Mouse (Mus musculus): ENCODE data around the gene Pias3.
"Not testable (repeated sequence)": the region's sequence is repeated elsewhere in the genome, so short reads cannot be mapped to it uniquely, and the experiment has no call there.

Pias3 gene

GRCm38 (mm10) chr3:96696198-96696765, at the start of gene Pias3:
TSS of gene Pias3 (plus strand) at chr3:96696384.
- in situ Hi-C loops (cut with MboI; ENCODE audit: low pct_unique_long_range_greater_than_20kb in 1 of 2, low sequenced_read_pairs in 2 of 2, unreplicated experiment in 1 of 2) = no loop called here

GRCm38 (mm10) chr3:96647365-96647764, 48.8 kb upstream of the Pias3 start:
- in situ Hi-C loops (cut with MboI; ENCODE audit: low pct_unique_long_range_greater_than_20kb in 1 of 2, low sequenced_read_pairs in 2 of 2, unreplicated experiment in 1 of 2) = loop anchor here in 1 of 2 experiments (10.0 kb wide), 1 partner anchor 63 kb away; no protein-coding TSS in a partner anchor

GRCm38 (mm10) chr3:96660901-96661300, 35.3 kb upstream of the Pias3 start:
- in situ Hi-C loops (cut with MboI; ENCODE audit: low pct_unique_long_range_greater_than_20kb in 1 of 2, low sequenced_read_pairs in 2 of 2, unreplicated experiment in 1 of 2) = loop anchor here (5.0 kb wide), 1 partner anchor 41 kb away; no protein-coding TSS in a partner anchor

GRCm38 (mm10) chr3:96662731-96663316, 33.4 kb upstream of the Pias3 start:
- in situ Hi-C loops (cut with MboI; ENCODE audit: low pct_unique_long_range_greater_than_20kb in 1 of 2, low sequenced_read_pairs in 2 of 2, unreplicated experiment in 1 of 2) = loop anchor here (5.0 kb wide), 1 partner anchor 39 kb away; no protein-coding TSS in a partner anchor

DNA sequence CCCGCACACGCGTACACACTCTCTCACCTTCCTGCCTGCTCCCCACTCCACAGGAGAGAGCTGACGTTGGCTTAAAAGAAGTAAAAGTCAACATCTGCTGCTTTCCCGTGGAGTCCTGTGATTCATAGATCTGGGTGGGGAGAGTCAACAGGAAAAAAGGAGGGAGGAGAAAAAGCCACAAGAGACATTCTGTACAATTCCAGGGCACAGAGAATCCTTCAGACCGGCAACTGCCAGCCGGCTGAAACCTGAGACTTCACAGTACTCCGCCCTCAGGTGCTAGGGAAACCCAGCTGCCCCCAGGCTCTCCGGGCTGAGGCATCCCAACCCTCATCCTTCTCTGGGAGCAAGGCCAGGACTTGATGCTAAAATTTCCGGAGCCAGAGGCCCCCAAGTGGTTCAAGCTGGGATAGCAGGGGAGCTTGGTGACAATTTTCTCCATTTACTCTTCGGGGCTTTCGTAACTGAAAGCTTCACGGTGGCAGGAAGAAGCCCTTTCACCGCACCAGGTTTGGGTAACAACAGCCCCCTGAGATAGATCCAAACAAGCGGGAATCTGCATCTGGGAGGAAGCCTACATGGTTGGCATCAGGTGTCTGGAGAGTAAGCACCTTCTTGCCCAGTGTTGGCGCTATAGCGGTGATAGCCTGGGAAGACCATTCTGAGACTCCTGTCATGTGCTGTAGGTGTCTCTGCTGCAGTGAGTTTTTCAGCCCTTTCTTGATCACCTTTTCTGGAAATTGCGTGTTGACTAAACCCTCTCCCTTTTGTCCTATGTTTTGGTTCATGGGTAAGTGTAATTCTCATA, 32.5 kb upstream of the Pias3 start:
- in situ Hi-C loops (cut with MboI; ENCODE audit: low pct_unique_long_range_greater_than_20kb in 1 of 2, low sequenced_read_pairs in 2 of 2, unreplicated experiment in 1 of 2) = loop anchor here (5.0 kb wide), 1 partner anchor 39 kb away; no protein-coding TSS in a partner anchor

DNA sequence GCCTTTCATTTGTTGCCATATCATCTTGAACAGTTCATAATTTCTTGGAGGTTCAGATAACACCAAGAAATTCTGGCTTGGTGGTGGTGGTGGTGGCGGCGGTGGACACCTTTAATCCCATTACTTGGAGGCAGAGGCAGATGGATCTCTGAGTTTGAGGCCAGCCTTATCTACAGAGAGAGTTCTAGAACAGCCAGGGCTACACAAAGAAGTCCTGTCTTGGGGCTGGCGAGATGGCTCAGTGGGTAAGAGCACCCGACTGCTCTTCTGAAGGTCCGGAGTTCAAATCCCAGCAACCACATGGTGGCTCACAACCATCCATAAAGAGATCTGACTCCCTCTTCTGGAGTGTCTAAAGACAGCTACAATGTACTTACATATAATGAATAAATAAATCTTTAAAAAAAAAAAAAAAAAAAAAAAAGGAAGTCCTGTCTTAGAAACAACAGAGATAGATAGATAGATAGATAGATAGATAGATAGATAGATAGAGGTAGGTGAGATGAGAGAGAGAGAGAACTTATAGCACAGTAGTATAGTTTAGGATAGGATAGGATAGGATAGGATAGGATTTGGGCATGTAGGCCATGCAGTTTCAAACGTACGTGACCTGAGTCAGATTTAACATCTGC, 30.3 kb upstream of the Pias3 start:
- in situ Hi-C loops (cut with MboI; ENCODE audit: low pct_unique_long_range_greater_than_20kb in 1 of 2, low sequenced_read_pairs in 2 of 2, unreplicated experiment in 1 of 2) = not testable (repeated sequence)

DNA sequence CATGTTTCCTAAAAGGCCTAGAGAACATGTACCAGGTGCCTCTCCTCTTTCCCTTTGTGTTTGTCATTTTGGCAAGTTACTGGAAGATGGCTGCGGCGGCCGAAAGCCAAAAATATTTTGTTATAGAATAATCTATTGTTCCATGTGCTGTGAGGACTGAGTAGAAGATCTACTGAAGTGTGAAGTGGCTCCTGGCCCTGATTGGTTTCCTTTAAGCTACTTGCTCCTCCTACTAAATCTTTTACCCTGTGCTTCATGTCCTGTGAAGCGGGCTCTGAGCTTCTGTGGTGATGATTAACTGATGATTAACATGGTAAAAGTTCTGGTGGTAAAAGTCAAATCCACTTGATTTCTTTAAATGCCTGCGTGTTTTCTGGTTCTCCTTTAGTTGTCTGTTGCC, 29.3 kb upstream of the Pias3 start:
- in situ Hi-C loops (cut with MboI; ENCODE audit: low pct_unique_long_range_greater_than_20kb in 1 of 2, low sequenced_read_pairs in 2 of 2, unreplicated experiment in 1 of 2) = no loop called here

DNA sequence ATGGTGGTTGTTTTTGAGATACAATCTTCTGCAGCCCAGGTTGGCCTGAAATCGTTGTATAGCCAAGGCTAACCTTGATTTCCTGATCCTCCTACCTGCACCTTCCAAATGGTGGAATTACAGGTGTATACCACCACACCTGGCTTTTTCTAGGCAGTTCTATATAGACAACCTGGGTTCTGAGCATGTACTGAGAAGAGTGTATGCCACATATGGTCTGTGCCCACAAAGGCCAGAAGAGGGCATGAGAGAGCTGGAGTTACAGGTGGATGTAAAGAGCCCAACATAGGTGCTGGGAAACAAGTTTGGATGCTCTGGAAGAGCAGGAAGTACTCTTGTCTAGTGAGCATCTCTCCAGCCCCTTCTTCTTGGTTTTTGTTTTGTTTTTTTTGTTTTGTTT, 28.9 kb upstream of the Pias3 start:
- in situ Hi-C loops (cut with MboI; ENCODE audit: low pct_unique_long_range_greater_than_20kb in 1 of 2, low sequenced_read_pairs in 2 of 2, unreplicated experiment in 1 of 2) = no loop called here

DNA sequence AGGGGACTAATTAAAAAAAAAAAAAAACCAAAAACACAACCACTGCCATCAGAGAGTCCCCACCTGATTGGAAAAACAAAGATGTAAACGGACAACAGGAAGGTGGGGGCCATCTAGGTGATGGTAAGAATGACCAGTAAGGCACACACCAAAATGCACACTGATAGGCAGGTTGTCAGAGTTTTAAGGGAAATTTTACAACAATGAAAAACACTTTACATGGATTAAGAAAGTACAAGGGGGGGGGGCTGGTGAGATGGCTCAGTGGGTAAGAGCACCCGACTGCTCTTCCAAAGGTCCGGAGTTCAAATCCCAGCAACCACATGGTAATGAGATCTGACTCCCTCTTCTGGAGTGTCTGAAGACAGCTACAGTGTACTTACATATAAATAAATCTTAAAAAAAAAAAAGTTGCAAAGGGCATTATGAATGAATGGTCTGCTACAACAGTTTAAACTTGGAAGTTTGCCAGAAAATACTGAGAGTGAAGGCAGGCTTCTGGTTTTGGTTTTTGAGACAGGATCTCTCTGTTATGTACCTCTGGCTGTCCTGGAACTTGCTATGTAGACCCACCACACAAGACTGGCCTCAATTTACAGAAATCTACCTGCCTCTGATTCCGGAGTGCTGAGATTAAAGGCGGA, 27.6 kb upstream of the Pias3 start:
- in situ Hi-C loops (cut with MboI; ENCODE audit: low pct_unique_long_range_greater_than_20kb in 1 of 2, low sequenced_read_pairs in 2 of 2, unreplicated experiment in 1 of 2) = no loop called here

DNA sequence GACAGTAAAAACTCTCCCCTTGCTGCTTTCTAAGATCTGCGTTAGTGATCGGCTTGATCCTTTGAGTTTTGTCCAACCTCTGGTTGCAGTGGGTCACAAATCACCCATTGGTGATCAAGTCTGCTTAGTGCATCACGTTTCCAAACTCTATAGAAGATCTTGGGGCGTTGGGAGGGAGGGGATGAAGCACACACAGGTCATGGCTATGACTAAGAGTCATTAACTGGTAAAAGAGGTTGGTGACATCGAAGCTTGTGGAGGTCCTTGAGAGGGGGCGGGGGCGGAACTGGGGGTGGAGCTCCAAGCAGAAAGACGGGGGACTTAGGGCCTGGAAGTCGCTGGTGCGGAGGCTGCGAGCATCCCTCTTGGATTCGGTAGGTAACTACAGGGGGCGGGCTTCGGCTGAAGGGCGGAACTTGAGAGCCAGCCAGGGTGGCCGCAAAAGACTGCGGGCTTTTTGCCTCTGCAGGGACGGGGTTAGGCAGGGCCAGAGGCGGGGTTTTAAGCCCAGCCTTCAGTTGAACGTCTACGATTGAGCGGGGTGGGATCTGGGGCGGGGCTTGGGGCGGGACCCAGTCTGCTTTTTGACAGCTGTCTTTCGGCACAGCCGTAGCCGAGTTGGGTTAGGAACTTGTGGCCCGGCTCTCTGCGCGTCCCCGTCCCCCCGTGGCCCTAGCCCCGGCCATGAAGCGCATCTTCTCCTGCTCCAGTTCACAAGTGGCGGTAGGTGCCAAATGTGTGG, 26.3 kb upstream of the Pias3 start, which contains the start of gene Ankrd35:
Gene Ankrd35 (plus strand): TSS at position 405 of the 742 bp plus-strand sequence.
- in situ Hi-C loops (cut with MboI; ENCODE audit: low pct_unique_long_range_greater_than_20kb in 1 of 2, low sequenced_read_pairs in 2 of 2, unreplicated experiment in 1 of 2) = no loop called here

- in situ Hi-C loops (cut with MboI; ENCODE audit: low pct_unique_long_range_greater_than_20kb in 1 of 2, low sequenced_read_pairs in 2 of 2, unreplicated experiment in 1 of 2) = no loop called here
Measured at GRCm38 (mm10) chr3:96671519-96671918, 24.7 kb upstream of the Pias3 start.

DNA sequence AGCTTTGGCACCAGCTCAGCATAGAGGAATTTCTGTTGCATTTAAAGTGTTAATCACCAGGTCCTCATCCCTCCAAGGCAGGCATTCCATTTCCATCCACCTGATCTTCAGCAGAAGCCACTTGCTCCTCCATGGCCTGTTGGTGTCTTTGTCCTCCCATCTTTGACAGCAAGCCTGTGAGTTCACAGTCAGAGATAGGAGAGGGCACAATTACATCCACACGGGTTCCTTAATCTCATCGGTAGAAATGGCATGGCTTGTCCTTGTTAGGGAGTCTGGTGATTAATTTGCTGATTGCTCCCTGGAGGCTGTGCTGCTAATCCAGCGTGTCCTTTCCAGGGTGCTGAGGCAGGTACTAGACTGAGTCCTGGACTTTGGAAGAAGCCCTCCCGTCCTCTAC, 22.7 kb upstream of the Pias3 start:
- in situ Hi-C loops (cut with MboI; ENCODE audit: low pct_unique_long_range_greater_than_20kb in 1 of 2, low sequenced_read_pairs in 2 of 2, unreplicated experiment in 1 of 2) = no loop called here

- in situ Hi-C loops (cut with MboI; ENCODE audit: low pct_unique_long_range_greater_than_20kb in 1 of 2, low sequenced_read_pairs in 2 of 2, unreplicated experiment in 1 of 2) = no loop called here
Measured at GRCm38 (mm10) chr3:96674442-96674841, 21.7 kb upstream of the Pias3 start.

GRCm38 (mm10) chr3:96675171-96675570, 21.0 kb upstream of the Pias3 start:
- in situ Hi-C loops (cut with MboI; ENCODE audit: low pct_unique_long_range_greater_than_20kb in 1 of 2, low sequenced_read_pairs in 2 of 2, unreplicated experiment in 1 of 2) = no loop called here

DNA sequence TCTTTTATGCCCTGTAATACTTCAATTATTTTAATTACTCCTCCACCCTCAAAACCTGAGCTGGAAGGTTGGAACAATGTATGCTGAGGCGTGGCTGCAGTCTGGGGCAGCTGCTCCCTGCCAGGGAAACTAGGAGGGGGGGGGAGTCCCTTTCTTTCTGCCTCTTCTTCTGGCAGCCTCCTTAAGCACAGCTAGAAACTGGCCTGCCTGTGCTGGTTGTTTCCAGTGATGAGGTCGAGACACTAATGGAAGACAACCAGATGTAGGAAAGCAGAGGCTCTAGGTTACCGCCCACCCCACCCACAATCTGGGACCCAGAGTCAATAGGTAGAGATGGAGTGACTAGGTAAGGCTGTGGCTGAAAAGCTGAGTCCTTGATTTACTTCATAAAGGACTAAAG, 20.5 kb upstream of the Pias3 start:
- in situ Hi-C loops (cut with MboI; ENCODE audit: low pct_unique_long_range_greater_than_20kb in 1 of 2, low sequenced_read_pairs in 2 of 2, unreplicated experiment in 1 of 2) = no loop called here

DNA sequence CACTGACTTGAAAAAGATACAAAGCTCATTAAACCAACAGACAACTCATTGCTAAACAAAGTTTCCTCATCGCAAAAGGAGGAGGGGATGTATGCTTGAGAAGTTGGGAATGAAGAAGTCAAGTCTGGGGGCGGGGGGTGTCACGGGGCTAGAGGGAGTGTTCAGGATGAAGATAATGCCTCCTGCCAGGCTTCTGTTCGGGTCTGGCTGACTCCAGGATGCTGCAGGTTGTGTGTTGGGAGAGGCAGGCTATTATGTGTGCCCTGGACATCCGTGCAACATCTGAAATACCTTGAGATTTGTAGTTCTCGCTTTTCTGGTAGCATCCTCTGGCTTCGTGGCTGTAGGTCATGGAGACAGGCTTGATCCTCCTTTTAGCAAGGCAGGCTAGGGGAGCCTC, 17.7 kb upstream of the Pias3 start:
- in situ Hi-C loops (cut with MboI; ENCODE audit: low pct_unique_long_range_greater_than_20kb in 1 of 2, low sequenced_read_pairs in 2 of 2, unreplicated experiment in 1 of 2) = no loop called here

GRCm38 (mm10) chr3:96679159-96679674, 17.0 kb upstream of the Pias3 start:
- in situ Hi-C loops (cut with MboI; ENCODE audit: low pct_unique_long_range_greater_than_20kb in 1 of 2, low sequenced_read_pairs in 2 of 2, unreplicated experiment in 1 of 2) = no loop called here
